Mouse (Mus musculus) midbrain, postnatal 0 days (tissue): ENCODE measurements around the gene Nckipsd. TPM values are rescaled to one million over a fixed set of nuclear protein-coding genes. Genes with fewer than 3 reads are reported as not detected.

Experiments
- ATAC-seq: fragments of 200-750 bp; cut with Nextera tagmentation; 2 replicates; pipeline ENCODE4 v1.8.0; 2017; ENCODE audit warnings: moderate number of reproducible peaks, mild to moderate bottlenecking, moderate TSS enrichment, moderate library complexity; ENCODE audit not compliant: low FRiP score
- DNase-seq: peaks from one replicate; pipeline ENCODE4 v3.0.0-alpha.2; 2015; ENCODE audit warnings: low spot score
- H3K27ac ChIP-seq: fragments of 300-500 bp; sonication (generic); 2 replicates; pipeline ENCODE4 v1.5.1; 2014; ENCODE audit warnings: low read depth, mild to moderate bottlenecking, low read length, mixed read lengths
- H3K27me3 ChIP-seq: fragments of 300-500 bp; sonication (generic); 2 replicates; pipeline ENCODE4 v1.6.1; 2014; ENCODE audit warnings: low read length, control low read depth, mixed read lengths; ENCODE audit not compliant: insufficient read depth
- H3K36me3 ChIP-seq: fragments of 300-500 bp; sonication (generic); 2 replicates; pipeline ENCODE4 v1.6.1; 2014; ENCODE audit warnings: low read length, control low read depth, mixed read lengths; ENCODE audit not compliant: insufficient read depth
- H3K4me1 ChIP-seq: fragments of 300-500 bp; sonication (generic); 2 replicates; pipeline ENCODE4 v1.6.1; 2014; ENCODE audit warnings: mild to moderate bottlenecking, control low read depth, antibody characterized with exemption, low read length, mixed read lengths; ENCODE audit not compliant: insufficient read depth
- H3K4me2 ChIP-seq: fragments of 300-500 bp; sonication (generic); 2 replicates; pipeline ENCODE4 v1.6.1; 2014; ENCODE audit warnings: low read depth, mild to moderate bottlenecking, low read length, mixed read lengths; ENCODE audit not compliant: poor library complexity, severe bottlenecking
- H3K4me3 ChIP-seq: fragments of 300-500 bp; sonication (generic); 2 replicates; pipeline ENCODE4 v1.5.1; 2014; ENCODE audit warnings: low read depth, mild to moderate bottlenecking, low read length, moderate library complexity
- H3K9ac ChIP-seq: fragments of 300-500 bp; sonication (generic); replicated peaks from 2 replicates; pipeline ENCODE4 v1.6.1; 2014; ENCODE audit warnings: mild to moderate bottlenecking, low read length, moderate library complexity, mixed read lengths; ENCODE audit not compliant: poor library complexity, severe bottlenecking
- H3K9me3 ChIP-seq: fragments of 300-500 bp; sonication (generic); 2 replicates; pipeline ENCODE4 v1.6.1; 2016; ENCODE audit warnings: low read length, control low read depth
- CTCF ChIP-seq: IDR thresholded peaks from 2 replicates; pipeline ENCODE4 v1.5.1; 2016; ENCODE audit warnings: antibody characterized with exemption, mild to moderate bottlenecking
- WGBS: fragments of 180-500 bp; shearing (Covaris S2); extraction: QIAGEN DNeasy Blood & Tissue Kit; methylation state at CpG from one replicate; pipeline ENCODE4 v1.1.7; 2014; 5-methylcytosine and 5-hydroxymethylcytosine counted together
- microRNA-seq: library from miRNA; unstranded; fragments of <30 nt; microRNA quantifications from one replicate; pipeline ENCODE4, GENCODE M21; 2016; ENCODE audit warnings: borderline number of aligned reads
- polyA plus RNA-seq: library from polyadenylated mRNA; unstranded; fragments of >200 nt; fragmentation: Nextera tagmentation; extraction: Ambion mirVana; gene quantifications from 2 replicates; pipeline ENCODE4 v1.2.1, GENCODE M21; 2015
- total RNA-seq: library from RNA; depleted of rRNA; stranded (reverse); fragments of >200 nt; gene quantifications from 2 replicates; pipeline ENCODE4 v1.2.3, GENCODE M21; 2014; rRNA removed

The Nckipsd gene
- total and polyA plus RNA-seq, 2 experiments from 2014 or later = 32.5 to 83.4 TPM

- peak overlapping the region; percentile 75 for H3K27ac ChIP-seq
- H3K9me3 ChIP-seq = no peaks in the 10 kb centered on the region
- peak; percentile 90 for ATAC-seq
- H3K4me3 ChIP-seq = peak overlapping the region; percentile 78
- no peaks in the 10 kb centered on the region for H3K27me3 ChIP-seq
- H3K4me2 ChIP-seq = peak overlapping the region; percentile 80
- peaks cover 50% of the 10 kb centered on the region for H3K36me3 ChIP-seq
- peaks cover 3% of the 10 kb centered on the region; the same call in 1 of the 2 replicates for H3K4me1 ChIP-seq
- WGBS = 2% methylated on average over 25 of the region's 25 CpGs
- peak; percentile 75 for TF ChIP-seq CTCF
- peak overlapping the region; percentile 72 for H3K9ac ChIP-seq
- DNase-seq = peak; percentile 97
Observed at GRCm38 (mm10) chr9:108853635-108854240, 45.6 kb downstream of the Nckipsd start.

- Histone ChIP-seq H3K27ac (peak overlapping the region; percentile 75), H3K36me3 (peaks cover 48% of the 10 kb centered on the region), H3K4me2 (peak overlapping the region; percentile 80), H3K9me3 (no peaks in the 10 kb centered on the region), H3K27me3 (no peaks in the 10 kb centered on the region), H3K4me3 (peak overlapping the region; percentile 78), H3K4me1 (peaks cover 3% of the 10 kb centered on the region; the same call in 1 of the 2 replicates), H3K9ac (peak overlapping the region; percentile 72)
- no peak for TF ChIP-seq CTCF
- DNase-seq (peak; percentile 93), ATAC-seq (peak; percentile 85)
- under 1% methylated on average over 28 of the region's 28 CpGs for WGBS
Observed at GRCm38 (mm10) chr9:108854241-108854696, 46.1 kb downstream of the Nckipsd start.

DNA sequence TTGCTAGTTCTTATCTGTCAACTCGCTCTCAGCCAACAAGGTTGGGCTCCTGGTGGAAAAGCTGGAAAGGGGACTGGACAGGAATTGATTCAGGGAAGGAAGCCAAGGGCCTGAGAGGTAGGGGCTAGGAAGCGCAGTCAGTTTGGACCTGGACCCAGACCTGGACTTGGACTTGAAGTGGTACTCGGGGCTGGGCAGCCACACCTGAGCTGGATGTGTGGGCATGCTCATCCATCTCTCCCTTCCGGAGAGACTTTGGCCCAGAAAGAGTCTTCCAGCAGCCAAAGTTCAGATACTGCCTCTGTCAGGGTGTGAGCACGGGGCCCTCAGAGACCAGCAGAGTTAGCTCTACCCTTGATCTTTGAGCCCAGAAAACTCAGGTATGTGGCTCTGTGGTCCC is 47.2 kb downstream of the Nckipsd start:
- Histone ChIP-seq H3K27ac (no peak overlapping the region), H3K27me3 (no peaks in the 10 kb centered on the region), H3K4me1 (peaks cover 3% of the 10 kb centered on the region; the same call in 1 of the 2 replicates), H3K9ac (no peak overlapping the region), H3K4me3 (no peak overlapping the region), H3K9me3 (no peaks in the 10 kb centered on the region), H3K36me3 (peaks cover 48% of the 10 kb centered on the region), H3K4me2 (no peak overlapping the region)
- ATAC-seq (no peak), DNase-seq (no peak)
- no peak for TF ChIP-seq CTCF
- 67% methylated on average over 5 of the region's 5 CpGs for WGBS

DNA sequence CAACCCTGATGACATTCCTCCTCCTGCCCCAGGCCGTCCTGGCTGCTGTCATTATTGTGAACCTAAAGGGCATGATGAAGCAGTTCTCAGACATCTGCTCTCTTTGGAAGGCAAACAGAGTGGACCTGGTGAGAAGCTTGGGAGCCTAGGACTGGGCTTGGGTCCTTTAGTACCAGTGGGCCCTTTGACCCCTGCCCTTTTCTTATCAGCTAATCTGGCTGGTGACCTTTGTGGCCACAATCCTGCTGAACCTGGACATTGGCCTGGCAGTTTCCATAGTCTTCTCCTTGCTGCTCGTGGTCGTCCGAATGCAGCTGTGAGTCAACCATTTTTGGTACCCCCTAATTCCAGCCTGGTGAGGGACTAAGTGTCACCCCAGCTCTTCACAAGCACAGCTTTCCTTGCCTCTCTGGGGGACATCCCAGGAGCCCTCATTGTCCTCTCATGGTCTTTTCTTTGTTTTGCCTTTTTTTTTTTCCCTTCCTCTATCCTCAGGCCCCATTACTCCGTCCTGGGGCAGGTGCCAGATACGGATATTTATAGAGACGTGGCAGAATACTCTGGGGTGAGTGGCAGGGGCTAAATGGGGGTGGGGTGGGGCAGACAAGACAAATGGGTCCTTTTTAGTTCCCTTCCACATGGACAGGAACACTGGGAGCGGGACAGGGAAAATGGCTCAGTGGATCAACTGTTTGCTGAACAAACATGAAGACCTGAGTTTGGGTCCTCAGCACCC is 50.8 kb downstream of the Nckipsd start:
- Histone ChIP-seq H3K9ac (no peak overlapping the region), H3K9me3 (no peaks in the 10 kb centered on the region), H3K27ac (no peak overlapping the region), H3K4me3 (no peak overlapping the region), H3K4me1 (peaks cover 3% of the 10 kb centered on the region; the same call in 1 of the 2 replicates), H3K4me2 (no peak overlapping the region), H3K36me3 (peaks cover 43% of the 10 kb centered on the region), H3K27me3 (no peaks in the 10 kb centered on the region)
- 81% methylated on average over 8 of the region's 8 CpGs for WGBS
- no peak for TF ChIP-seq CTCF
- DNase-seq = no peak
- no peak for ATAC-seq

Small RNAs within 50 kb of the gene (microRNA-seq; reads per million reads assigned to microRNA genes)
- not detected for gene Gm23156

Other genes with a start within 250 kb of the Nckipsd start
- 81.3 and 81.7 TPM in 2 replicates for gene Impdh2, start 248.1 kb upstream of the Nckipsd start, total RNA-seq
- gene Impdh2, start 248.1 kb upstream of the Nckipsd start, polyA plus RNA-seq = 93.7 and 96.6 TPM in 2 replicates
- gene Ndufaf3, start 240.9 kb upstream of the Nckipsd start, total RNA-seq = 56.9 and 62.9 TPM in 2 replicates
- gene Ndufaf3, start 240.9 kb upstream of the Nckipsd start, polyA plus RNA-seq = 93.1 and 93.8 TPM in 2 replicates
- gene Dalrd3, start 238.5 kb upstream of the Nckipsd start, total RNA-seq = 98.3 and 119 TPM in 2 replicates
- 310 and 313 TPM in 2 replicates for gene Dalrd3, start 238.5 kb upstream of the Nckipsd start, polyA plus RNA-seq
- 610 and 628 TPM in 2 replicates for gene Wdr6, start 229.6 kb upstream of the Nckipsd start, total RNA-seq
- 378 and 391 TPM in 2 replicates for gene Wdr6, start 229.6 kb upstream of the Nckipsd start, polyA plus RNA-seq
- gene P4htm, start 210.7 kb upstream of the Nckipsd start, total RNA-seq = 51.7 and 65.8 TPM in 2 replicates
- 48.7 and 53.5 TPM in 2 replicates for gene P4htm, start 210.7 kb upstream of the Nckipsd start, polyA plus RNA-seq
- 43.1 and 61.9 TPM in 2 replicates for gene Arih2, start 159.0 kb upstream of the Nckipsd start, total RNA-seq
- gene Arih2, start 159.0 kb upstream of the Nckipsd start, polyA plus RNA-seq = 36.7 and 37.3 TPM in 2 replicates
- gene Slc25a20, start 146.3 kb upstream of the Nckipsd start, total RNA-seq = 32.5 and 50.8 TPM in 2 replicates
- 44.4 and 45.4 TPM in 2 replicates for gene Slc25a20, start 146.3 kb upstream of the Nckipsd start, polyA plus RNA-seq
- 107 and 137 TPM in 2 replicates for gene Prkar2a, start 119.1 kb upstream of the Nckipsd start, total RNA-seq
- 44.8 and 49.7 TPM in 2 replicates for gene Prkar2a, start 119.1 kb upstream of the Nckipsd start, polyA plus RNA-seq
- 126 and 138 TPM in 2 replicates for gene Ip6k2, start 24.6 kb upstream of the Nckipsd start, total RNA-seq
- gene Ip6k2, start 24.6 kb upstream of the Nckipsd start, polyA plus RNA-seq = 228 and 230 TPM in 2 replicates
- 61.7 and 76.3 TPM in 2 replicates for gene Celsr3, start 18.0 kb downstream of the Nckipsd start, total RNA-seq
- gene Celsr3, start 18.0 kb downstream of the Nckipsd start, polyA plus RNA-seq = 7.2 and 7.4 TPM in 2 replicates
- gene Slc26a6, start 44.9 kb downstream of the Nckipsd start, total RNA-seq = 18.0 and 20.2 TPM in 2 replicates
- gene Slc26a6, start 44.9 kb downstream of the Nckipsd start, polyA plus RNA-seq = 23.8 and 24.6 TPM in 2 replicates
- gene Tmem89, start 106.3 kb downstream of the Nckipsd start, total RNA-seq = 0.88 and 1.6 TPM in 2 replicates
- gene Tmem89, start 106.3 kb downstream of the Nckipsd start, polyA plus RNA-seq = 0.18 and 0.21 TPM in 2 replicates
- gene Uqcrc1, start 128.3 kb downstream of the Nckipsd start, total RNA-seq = 407 and 456 TPM in 2 replicates
- gene Uqcrc1, start 128.3 kb downstream of the Nckipsd start, polyA plus RNA-seq = 522 and 562 TPM in 2 replicates
- 1.7 and 4.5 TPM in 2 replicates for gene Col7a1, start 145.2 kb downstream of the Nckipsd start, total RNA-seq
- gene Col7a1, start 145.2 kb downstream of the Nckipsd start, polyA plus RNA-seq = 0.71 and 1.5 TPM in 2 replicates
- gene Ucn2, start 177.6 kb downstream of the Nckipsd start, total RNA-seq = not detected in 2 replicates
- gene Ucn2, start 177.6 kb downstream of the Nckipsd start, polyA plus RNA-seq = not detected in 2 replicates
- 46.1 and 51.7 TPM in 2 replicates for gene Pfkfb4, start 183.4 kb downstream of the Nckipsd start, total RNA-seq
- gene Pfkfb4, start 183.4 kb downstream of the Nckipsd start, polyA plus RNA-seq = 24.1 and 28.6 TPM in 2 replicates
- 79.7 and 80.6 TPM in 2 replicates for gene Shisa5, start 230.2 kb downstream of the Nckipsd start, total RNA-seq
- gene Shisa5, start 230.2 kb downstream of the Nckipsd start, polyA plus RNA-seq = 75.0 and 89.3 TPM in 2 replicates